Mouse (Mus musculus) limb, embryonic 11.5 days (tissue): ENCODE measurements around the gene Ppp1r13b. TPM values are rescaled to one million over a fixed set of nuclear protein-coding genes. Genes with fewer than 3 reads are reported as not detected.
A peak's percentile ranks its signal among the peaks of the same experiment; 100 is the strongest.
"Not testable (repeated sequence)": the region's sequence is repeated elsewhere in the genome, so short reads cannot be mapped to it uniquely, and the experiment has no call there.

Experiments used
- ATAC-seq: fragments of 200-750 bp; cut with Nextera tagmentation; 2 replicates; pipeline ENCODE4 v1.8.0; 2017; ENCODE audit warnings: low read depth; ENCODE audit not compliant: insufficient number of reproducible peaks, low FRiP score, low TSS enrichment
- DNase-seq: peaks from one replicate; pipeline ENCODE4 v3.0.0-alpha.2; 2015; ENCODE audit warnings: low spot score
- H3K27ac ChIP-seq: fragments of 300-500 bp; sonication (generic); replicated peaks from 2 replicates; pipeline ENCODE4 v1.5.1; 2014; ENCODE audit warnings: low read depth, mild to moderate bottlenecking, low read length
- H3K27me3 ChIP-seq: fragments of 300-500 bp; sonication (generic); 2 replicates; pipeline ENCODE4 v1.6.1; 2014; ENCODE audit warnings: mild to moderate bottlenecking, low read length, mixed read lengths; ENCODE audit not compliant: control insufficient read depth, insufficient read depth
- H3K36me3 ChIP-seq: fragments of 300-500 bp; sonication (generic); 2 replicates; pipeline ENCODE4 v1.6.1; 2014; ENCODE audit warnings: mild to moderate bottlenecking, low read length, moderate library complexity, mixed read lengths; ENCODE audit not compliant: control insufficient read depth, insufficient read depth
- H3K4me1 ChIP-seq: fragments of 300-500 bp; sonication (generic); 2 replicates; pipeline ENCODE4 v1.6.1; 2014; ENCODE audit warnings: low read length, mixed read lengths; ENCODE audit not compliant: control insufficient read depth, insufficient read depth
- H3K4me2 ChIP-seq: fragments of 300-500 bp; sonication (generic); 2 replicates; pipeline ENCODE4 v1.6.1; 2014; ENCODE audit warnings: low read depth, mild to moderate bottlenecking, moderate library complexity; ENCODE audit not compliant: severe bottlenecking
- H3K4me3 ChIP-seq: fragments of 300-500 bp; sonication (generic); 2 replicates; pipeline ENCODE4 v1.5.1; 2014; ENCODE audit warnings: low read depth, low read length
- H3K9ac ChIP-seq: fragments of 300-500 bp; sonication (generic); 2 replicates; pipeline ENCODE4 v1.6.1; 2014; ENCODE audit warnings: mild to moderate bottlenecking, low read length
- H3K9me3 ChIP-seq: fragments of 300-500 bp; sonication (generic); 2 replicates; pipeline ENCODE4 v1.6.1; 2016; ENCODE audit warnings: low read length; ENCODE audit not compliant: control insufficient read depth
- WGBS: fragments of 180-500 bp; shearing (Covaris S2); extraction: QIAGEN DNeasy Blood & Tissue Kit; methylation state at CpG from one replicate; pipeline ENCODE4 v1.1.7; 2014; 5-methylcytosine and 5-hydroxymethylcytosine counted together
- polyA plus RNA-seq: library from polyadenylated mRNA; unstranded; fragments of >200 nt; fragmentation: Nextera tagmentation; extraction: Ambion mirVana; gene quantifications from 2 replicates; pipeline ENCODE4 v1.2.1, GENCODE M21; 2014

The Ppp1r13b gene
- polyA plus RNA-seq, result 6.5 and 6.6 TPM in 2 replicates

GRCm38 (mm10) chr12:111907970-111908681 is at the start of gene Ppp1r13b:
Ppp1r13b (minus strand) TSS chr12:111908110.
- ATAC-seq (peak; percentile 97), DNase-seq (peak; percentile 93)
- Histone ChIP-seq H3K4me3 (peak within 1 kb of the TSS; percentile 61), H3K4me1 (peaks cover 4% of the 10 kb centered on the region), H3K36me3 (no peaks in the 10 kb centered on the region; the same call in 1 of the 2 replicates), H3K4me2 (peak within 1 kb of the TSS; percentile 98), H3K27me3 (peaks cover 11% of the 10 kb centered on the region; the same call in 1 of the 2 replicates), H3K9me3 (no peaks in the 10 kb centered on the region), H3K9ac (peak within 1 kb of the TSS; percentile 74), H3K27ac (no peak within 1 kb of the TSS)
- 0% methylated on average over 79 of the region's 80 CpGs for WGBS

- Histone ChIP-seq H3K4me1 (no peaks in the 10 kb centered on the region; the same call in 1 of the 2 replicates), H3K27me3 (no peaks in the 10 kb centered on the region), H3K4me2 (no peak overlapping the region), H3K4me3 (no peak overlapping the region), H3K36me3 (peaks cover 10% of the 10 kb centered on the region), H3K9ac (no peak overlapping the region), H3K27ac (no peak overlapping the region), H3K9me3 (no peaks in the 10 kb centered on the region)
- DNase-seq (no peak), ATAC-seq (no peak)
- 82% methylated on average over 5 of the region's 5 CpGs for WGBS
These were observed 48.3 kb upstream of the Ppp1r13b start for GRCm38 (mm10) chr12:111956173-111956572.

DNA sequence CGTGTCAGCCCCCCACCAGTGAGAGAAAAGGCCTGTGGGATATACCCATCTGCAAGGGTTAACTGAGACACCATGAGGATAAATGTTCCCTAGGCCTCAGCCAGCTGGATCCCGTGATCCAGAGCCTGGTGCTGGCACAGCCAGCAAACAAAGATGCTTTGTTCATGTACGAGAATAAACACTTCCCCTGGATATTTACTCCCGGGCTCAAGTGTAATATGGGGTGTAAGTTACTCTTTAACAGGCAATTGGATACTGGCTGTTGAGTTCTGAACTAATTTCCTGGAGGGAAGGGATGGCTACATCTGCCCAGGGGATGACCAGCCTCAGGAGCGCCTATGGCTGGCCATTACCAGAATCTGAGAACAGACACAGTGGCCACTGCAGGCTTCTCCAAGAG is 43.8 kb upstream of the Ppp1r13b start:
- WGBS, result 59% methylated on average over 5 of the region's 5 CpGs
- no peak for DNase-seq

GRCm38 (mm10) chr12:111950486-111950885 is 42.6 kb upstream of the Ppp1r13b start:
- H3K36me3 ChIP-seq, result no peaks in the 10 kb centered on the region
- H3K9ac ChIP-seq, result no peak overlapping the region
- WGBS, result 79% methylated on average over 5 of the region's 5 CpGs
- no peaks in the 10 kb centered on the region for H3K27me3 ChIP-seq
- H3K4me1 ChIP-seq, result no peaks in the 10 kb centered on the region; the same call in 1 of the 2 replicates
- DNase-seq (no peak), ATAC-seq (no peak)
- H3K4me3 ChIP-seq, result no peak overlapping the region
- no peak overlapping the region for H3K4me2 ChIP-seq
- H3K9me3 ChIP-seq, result no peaks in the 10 kb centered on the region
- no peak overlapping the region for H3K27ac ChIP-seq

More for the DNA sequence above, 43.8 kb upstream of the Ppp1r13b start:
- no peak overlapping the region for H3K9ac ChIP-seq
- H3K9me3 ChIP-seq, result no peaks in the 10 kb centered on the region
- no peaks in the 10 kb centered on the region; the same call in 1 of the 2 replicates for H3K4me1 ChIP-seq
- H3K4me2 ChIP-seq, result no peak overlapping the region
- 0 out of 2 replicates have a peak overlapping the region, but pooled peaks have one; percentile 22 for H3K27ac ChIP-seq
- no peaks in the 10 kb centered on the region for H3K36me3 ChIP-seq
- H3K4me3 ChIP-seq, result no peak overlapping the region
- ATAC-seq, result no peak
- no peaks in the 10 kb centered on the region for H3K27me3 ChIP-seq

DNA sequence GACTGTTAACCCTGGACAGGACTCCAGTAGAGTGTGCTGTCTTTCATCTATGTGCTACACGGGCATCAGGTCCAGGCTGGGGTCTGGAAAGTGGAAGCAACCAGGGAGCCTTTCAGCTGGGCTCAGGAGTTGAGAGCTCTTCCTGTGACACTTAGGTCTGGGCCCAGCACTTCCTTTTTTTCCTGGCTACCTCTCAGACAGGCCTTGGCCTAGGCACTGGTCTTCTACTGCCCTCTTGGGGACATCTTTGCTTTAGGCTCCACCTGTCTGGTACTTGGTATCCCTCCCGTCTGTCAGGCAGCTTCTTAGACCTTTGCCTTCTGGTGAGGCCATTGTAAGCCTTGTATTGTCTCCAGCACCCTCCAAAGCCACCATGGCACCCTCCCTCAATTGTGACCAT is 38.8 kb upstream of the Ppp1r13b start:
- Histone ChIP-seq H3K27me3 (no peaks in the 10 kb centered on the region), H3K4me2 (no peak overlapping the region), H3K9ac (no peak overlapping the region), H3K4me1 (peaks cover 4% of the 10 kb centered on the region; the same call in 1 of the 2 replicates), H3K4me3 (no peak overlapping the region), H3K27ac (no peak overlapping the region), H3K9me3 (no peaks in the 10 kb centered on the region), H3K36me3 (no peaks in the 10 kb centered on the region)
- ATAC-seq (no peak), DNase-seq (no peak)
- 32% methylated on average over 2 of the region's 2 CpGs for WGBS

- not testable (repeated sequence) for H3K4me2 ChIP-seq, H3K27me3 ChIP-seq, H3K9me3 ChIP-seq, H3K27ac ChIP-seq, DNase-seq, H3K9ac ChIP-seq, H3K4me3 ChIP-seq, H3K4me1 ChIP-seq, H3K36me3 ChIP-seq
- 0 out of 2 replicates have a peak, but pooled peaks have one; percentile 22 for ATAC-seq
- WGBS, result 66% methylated on average over 8 of the region's 15 CpGs
These were observed 38.1 kb upstream of the Ppp1r13b start for GRCm38 (mm10) chr12:111945765-111946655.

- ATAC-seq (no peak), DNase-seq (no peak)
- H3K4me1 ChIP-seq, result peaks cover 4% of the 10 kb centered on the region; the same call in 1 of the 2 replicates
- H3K27me3 ChIP-seq, result no peaks in the 10 kb centered on the region
- H3K27ac ChIP-seq, result no peak overlapping the region; the same call in 1 of the 2 replicates
- 56% methylated on average over 8 of the region's 8 CpGs for WGBS
- H3K4me2 ChIP-seq, result no peak overlapping the region
- no peaks in the 10 kb centered on the region for H3K9me3 ChIP-seq
- H3K4me3 ChIP-seq, result no peak overlapping the region
- H3K36me3 ChIP-seq, result no peaks in the 10 kb centered on the region
- H3K9ac ChIP-seq, result no peak overlapping the region
These were observed 37.2 kb upstream of the Ppp1r13b start for GRCm38 (mm10) chr12:111945115-111945514.
